Mouse (Mus musculus) megakaryocyte progenitor cell, adult 5-6 weeks (primary cell): ENCODE results near the gene Foxa3. TPM values are rescaled to one million over a fixed set of nuclear protein-coding genes. Genes with fewer than 3 reads are reported as not detected.

Experiments
- ATAC-seq: replicated peaks from 2 replicates; pipeline ENCODE4 v1.8.0; 2016; ENCODE audit warnings: mild to moderate bottlenecking, moderate TSS enrichment, inconsistent platforms; ENCODE audit not compliant: poor library complexity
- total RNA-seq, 2 experiments: library from RNA; stranded (forward) in 1 of 2; stranded (reverse) in 1 of 2; fragments of 157-497, 149-512 nt in 1 of 2; fragments of 200-1000 nt in 1 of 2; gene quantifications; 2 replicates each; pipeline versions ENCODE4 v1.2.3 to v1.2.4; 2015 to 2017

The Foxa3 gene
- total RNA-seq, 2 experiments from 2014 or later, result not detected

- no peak for ATAC-seq
Observed at GRCm38 (mm10) chr7:19028067-19028466, 4.7 kb upstream of the Foxa3 start.

- ATAC-seq, result peak; percentile 21
Observed at GRCm38 (mm10) chr7:19024581-19025255, 1.4 kb upstream of the Foxa3 start.

- peak; percentile 84 for ATAC-seq
Observed at GRCm38 (mm10) chr7:19024096-19024506, 763 bp upstream of the Foxa3 start, which contains the start of gene Sympk. Sympk (plus strand) TSS chr7:19024377.

GRCm38 (mm10) chr7:19022189-19022958, 964 bp downstream of the Foxa3 start:
- no peak for ATAC-seq

- ATAC-seq, result no peak
Observed at GRCm38 (mm10) chr7:19021048-19021447, 2.3 kb downstream of the Foxa3 start.

- ATAC-seq, result no peak
Observed at GRCm38 (mm10) chr7:19017909-19018308, 5.4 kb downstream of the Foxa3 start.

GRCm38 (mm10) chr7:19016042-19016441, 7.3 kb downstream of the Foxa3 start:
- no peak for ATAC-seq

- no peak for ATAC-seq
Observed at GRCm38 (mm10) chr7:19014452-19014851, 8.9 kb downstream of the Foxa3 start.

- no peak for ATAC-seq
Observed at GRCm38 (mm10) chr7:19012882-19013281, 10.5 kb downstream of the Foxa3 start.

- ATAC-seq, result peak; percentile 45
Observed at GRCm38 (mm10) chr7:19012025-19012621, 11.2 kb downstream of the Foxa3 start.

- ATAC-seq, result no peak
Observed at GRCm38 (mm10) chr7:19010581-19010980, 12.8 kb downstream of the Foxa3 start.

- no peak for ATAC-seq
Observed at GRCm38 (mm10) chr7:19007026-19007977, 16.0 kb downstream of the Foxa3 start.

GRCm38 (mm10) chr7:19006476-19006875, 16.9 kb downstream of the Foxa3 start:
- ATAC-seq, result peak; percentile 54

- no peak for ATAC-seq
Observed at GRCm38 (mm10) chr7:19005417-19006121, 17.8 kb downstream of the Foxa3 start.

GRCm38 (mm10) chr7:19004631-19005079, 18.7 kb downstream of the Foxa3 start:
- no peak for ATAC-seq

- peak; percentile 53 for ATAC-seq
Observed at GRCm38 (mm10) chr7:19003902-19004630, 19.3 kb downstream of the Foxa3 start, which contains the start of gene Irf2bp1. Irf2bp1 (plus strand) TSS chr7:19004044.

- ATAC-seq, result peak; percentile 60
Observed at GRCm38 (mm10) chr7:19002848-19003498, 20.4 kb downstream of the Foxa3 start.

- ATAC-seq, result no peak
Observed at GRCm38 (mm10) chr7:19002115-19002514, 21.2 kb downstream of the Foxa3 start.

GRCm38 (mm10) chr7:19001807-19002085, 21.6 kb downstream of the Foxa3 start:
- no peak for ATAC-seq
